Mouse (Mus musculus) lung, embryonic 14.5 days (tissue): ENCODE data around the gene Gm11937. TPM values are rescaled to one million over a fixed set of nuclear protein-coding genes. Genes with fewer than 3 reads are reported as not detected.

Experiments used
- ATAC-seq: fragments of 200-750 bp; cut with Nextera tagmentation; 2 replicates; pipeline ENCODE4 v1.8.0; 2017; ENCODE audit warnings: mild to moderate bottlenecking, moderate TSS enrichment, moderate library complexity; ENCODE audit not compliant: insufficient read depth
- DNase-seq: peaks from one replicate; pipeline ENCODE4 v3.0.0-alpha.2; 2015
- H3K27ac ChIP-seq: fragments of 300-500 bp; sonication (generic); 2 replicates; pipeline ENCODE4 v1.5.1; 2014; ENCODE audit warnings: low read depth, mild to moderate bottlenecking, moderate library complexity
- H3K27me3 ChIP-seq: fragments of 300-500 bp; sonication (generic); 2 replicates; pipeline ENCODE4 v1.6.1; 2014; ENCODE audit warnings: low read length, control low read depth; ENCODE audit not compliant: insufficient read depth
- H3K36me3 ChIP-seq: fragments of 300-500 bp; sonication (generic); 2 replicates; pipeline ENCODE4 v1.6.1; 2014; ENCODE audit warnings: control low read depth; ENCODE audit not compliant: insufficient read depth
- H3K4me1 ChIP-seq: fragments of 300-500 bp; sonication (generic); 2 replicates; pipeline ENCODE4 v1.6.1; 2014; ENCODE audit warnings: antibody characterized with exemption, control low read depth; ENCODE audit not compliant: insufficient read depth
- H3K4me2 ChIP-seq: fragments of 300-500 bp; sonication (generic); 2 replicates; pipeline ENCODE4 v1.6.1; 2014; ENCODE audit warnings: mild to moderate bottlenecking
- H3K4me3 ChIP-seq: fragments of 300-500 bp; sonication (generic); 2 replicates; pipeline ENCODE4 v1.5.1; 2014; ENCODE audit warnings: low read depth, low read length
- H3K9ac ChIP-seq: fragments of 300-500 bp; sonication (generic); 2 replicates; pipeline ENCODE4 v1.6.1; 2014
- H3K9me3 ChIP-seq: fragments of 300-500 bp; sonication (generic); 2 replicates; pipeline ENCODE4 v1.6.1; 2016; ENCODE audit warnings: low read depth, low read length, control low read depth
- CTCF ChIP-seq: IDR thresholded peaks from 2 replicates; pipeline ENCODE4 v1.5.1; 2016; ENCODE audit warnings: antibody characterized with exemption, low read depth
- WGBS: fragments of 180-500 bp; shearing (Covaris S2); extraction: QIAGEN DNeasy Blood & Tissue Kit; methylation state at CpG from one replicate; pipeline ENCODE4 v1.1.7; 2014; 5-methylcytosine and 5-hydroxymethylcytosine counted together
- polyA plus RNA-seq: library from polyadenylated mRNA; unstranded; fragments of >200 nt; fragmentation: Nextera tagmentation; extraction: Ambion mirVana; gene quantifications from 2 replicates; pipeline ENCODE4 v1.2.1, GENCODE M21; 2014

The Gm11937 gene
- polyA plus RNA-seq, 1 experiment from 2014 or later: not detected

DNA sequence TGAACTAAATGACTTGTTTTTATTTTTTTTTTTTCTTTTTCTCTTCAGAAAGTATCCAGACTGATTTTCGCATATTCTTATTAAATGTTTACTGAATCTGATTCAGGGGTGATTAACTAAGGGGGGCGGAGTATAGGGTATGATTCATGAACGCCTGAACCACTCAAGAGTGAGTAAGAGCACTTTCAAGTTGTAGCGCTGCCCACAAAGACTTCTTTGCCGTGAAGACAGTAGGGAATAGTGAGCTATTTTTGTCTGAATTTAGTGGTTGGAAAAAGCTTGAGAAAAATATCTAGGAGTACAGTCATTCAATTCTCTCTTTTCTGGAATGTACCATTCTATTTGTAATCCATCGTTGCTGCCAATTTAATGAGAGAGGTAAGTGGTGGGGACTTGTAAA is 28.4 kb downstream of the Gm11937 start:
- WGBS: 65% methylated on average over 6 of the region's 6 CpGs
- Histone ChIP-seq H3K9ac (no peak overlapping the region), H3K4me2 (no peak overlapping the region), H3K4me3 (no peak overlapping the region), H3K27ac (no peak overlapping the region), H3K27me3 (no peaks in the 10 kb centered on the region), H3K36me3 (no peaks in the 10 kb centered on the region), H3K4me1 (no peaks in the 10 kb centered on the region), H3K9me3 (no peaks in the 10 kb centered on the region)
- ATAC-seq (no peak), DNase-seq (peak; percentile 11)
- TF ChIP-seq CTCF: no peak

DNA sequence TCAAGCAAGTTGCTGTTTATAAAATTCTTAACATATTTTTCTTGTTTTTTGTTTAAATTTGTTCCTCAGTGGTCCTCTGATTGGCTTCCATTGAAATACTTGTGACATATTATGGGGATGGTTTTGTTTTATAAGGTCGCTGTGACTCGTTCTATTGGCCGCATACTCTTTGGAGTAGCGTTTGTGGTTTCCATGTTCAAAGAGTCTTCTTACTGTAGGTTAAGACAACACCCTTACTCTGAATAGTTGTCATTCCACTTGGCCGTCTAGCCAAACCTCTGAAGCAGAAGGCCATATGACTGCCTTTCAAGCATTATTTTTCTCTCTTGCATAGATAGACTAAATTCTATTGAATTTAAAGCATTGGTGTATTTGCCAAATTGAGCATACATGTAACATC is 28.9 kb downstream of the Gm11937 start:
- 83% methylated on average over 5 of the region's 5 CpGs for WGBS
- no peak overlapping the region for H3K4me3 ChIP-seq
- H3K27me3 ChIP-seq: no peaks in the 10 kb centered on the region
- no peak for DNase-seq
- ATAC-seq: no peak
- H3K9ac ChIP-seq: no peak overlapping the region
- no peak for TF ChIP-seq CTCF
- H3K36me3 ChIP-seq: no peaks in the 10 kb centered on the region
- H3K9me3 ChIP-seq: no peaks in the 10 kb centered on the region
- H3K27ac ChIP-seq: no peak overlapping the region
- no peaks in the 10 kb centered on the region for H3K4me1 ChIP-seq
- no peak overlapping the region for H3K4me2 ChIP-seq

DNA sequence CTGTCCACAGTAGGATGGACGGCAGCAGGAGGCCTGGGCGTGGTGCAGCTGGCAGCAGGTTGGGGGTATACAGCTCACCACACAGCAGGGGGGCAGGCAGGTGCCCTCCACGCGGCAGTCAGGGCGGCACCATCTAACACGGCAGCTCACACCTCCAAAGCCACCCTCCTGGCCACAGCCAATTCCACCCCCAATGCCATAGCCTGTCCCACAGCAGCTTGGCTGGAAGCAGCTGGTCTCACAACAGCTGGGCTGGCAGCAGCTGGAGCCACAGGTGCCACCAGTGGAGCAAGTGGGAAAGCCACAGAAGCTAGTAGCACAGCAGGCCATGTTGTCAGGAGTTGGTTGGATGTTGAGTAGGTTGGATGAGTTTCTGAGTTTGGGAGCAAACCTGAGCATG is 29.4 kb downstream of the Gm11937 start, which contains the start of gene Krtap1-5:
TSS of gene Krtap1-5 (minus strand) at position 381 of the 400 bp plus-strand sequence.
- H3K4me1 ChIP-seq: no peaks in the 10 kb centered on the region
- H3K27me3 ChIP-seq: no peaks in the 10 kb centered on the region
- H3K9ac ChIP-seq: no peak within 1 kb of the TSS
- H3K27ac ChIP-seq: no peak within 1 kb of the TSS
- H3K36me3 ChIP-seq: no peaks in the 10 kb centered on the region
- H3K9me3 ChIP-seq: no peaks in the 10 kb centered on the region
- 84% methylated on average over 6 of the region's 6 CpGs for WGBS
- no peak within 1 kb of the TSS for H3K4me3 ChIP-seq
- no peak for TF ChIP-seq CTCF
- ATAC-seq (no peak), DNase-seq (no peak)
- H3K4me2 ChIP-seq: no peak within 1 kb of the TSS

DNA sequence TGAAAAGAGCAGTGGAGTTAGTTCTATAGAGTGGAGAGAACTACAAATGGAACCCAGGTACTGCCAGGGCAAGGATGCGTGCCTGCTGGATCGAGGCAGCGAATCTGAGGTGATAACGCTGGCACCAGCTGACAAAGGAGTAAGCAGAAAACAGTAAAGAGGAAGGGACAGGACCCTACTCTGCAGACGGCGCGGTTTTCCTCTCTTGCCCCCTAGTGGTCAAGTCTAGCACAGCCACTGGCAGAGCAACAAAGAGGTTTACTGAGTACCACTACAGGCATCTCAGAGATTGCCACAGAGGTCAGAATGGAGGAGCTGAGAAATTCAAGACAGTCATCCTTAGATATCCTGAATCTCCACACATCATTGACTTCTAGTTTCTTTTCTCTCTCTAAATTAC is 35.9 kb downstream of the Gm11937 start:
- Histone ChIP-seq H3K4me2 (peak overlapping the region; percentile 46), H3K27me3 (no peaks in the 10 kb centered on the region), H3K27ac (no peak overlapping the region), H3K4me3 (no peak overlapping the region), H3K36me3 (no peaks in the 10 kb centered on the region), H3K4me1 (no peaks in the 10 kb centered on the region), H3K9me3 (no peaks in the 10 kb centered on the region), H3K9ac (no peak overlapping the region)
- ATAC-seq (peak; percentile 62; the same call in 1 of the 2 replicates), DNase-seq (peak; percentile 91)
- peak; percentile 93 for TF ChIP-seq CTCF
- under 1% methylated on average over 7 of the region's 7 CpGs for WGBS

DNA sequence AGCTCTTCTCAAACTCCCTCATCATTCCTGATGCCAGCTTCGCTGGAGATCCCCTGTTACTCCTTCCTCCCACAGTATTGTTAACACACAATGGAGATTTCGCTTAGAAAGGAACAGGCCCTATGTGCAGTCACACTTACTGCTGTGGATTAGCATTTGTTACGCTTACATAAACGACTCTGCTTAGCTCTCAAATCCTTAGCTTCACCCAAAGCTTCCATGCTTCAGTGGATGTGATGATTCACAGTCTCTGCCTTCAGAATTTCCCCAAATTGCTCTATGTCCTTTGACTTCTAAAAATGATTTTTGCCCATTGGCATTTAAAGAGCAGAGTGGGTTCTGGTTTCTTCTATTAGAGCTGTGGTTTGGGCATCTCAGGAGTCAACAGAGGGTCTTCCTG is 36.8 kb downstream of the Gm11937 start:
- WGBS: 50% methylated on average over 4 of the region's 4 CpGs

DNA sequence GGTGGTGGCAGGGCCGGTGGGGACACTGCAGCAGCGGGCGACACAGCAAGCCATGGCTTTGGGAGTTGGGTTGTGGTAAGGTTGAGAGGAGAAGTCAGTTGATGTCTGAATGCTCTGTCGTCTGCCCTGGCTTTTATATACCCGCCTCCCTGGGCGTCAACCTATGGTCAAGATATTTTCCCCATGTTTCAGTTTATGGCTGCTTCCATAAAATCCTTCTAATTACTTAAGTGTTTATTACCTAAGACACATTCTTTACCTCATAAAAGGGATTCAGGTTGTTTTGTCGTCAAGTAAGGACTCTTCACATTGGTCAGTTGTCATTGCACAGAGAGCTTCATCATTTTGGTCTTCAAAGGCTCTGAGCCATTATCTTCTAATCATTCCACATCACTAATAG is 43.5 kb downstream of the Gm11937 start, which contains the start of gene Krtap3-1:
TSS of gene Krtap3-1 (minus strand) at position 101 of the 400 bp plus-strand sequence.
- Histone ChIP-seq H3K27ac (no peak within 1 kb of the TSS), H3K9ac (no peak within 1 kb of the TSS), H3K36me3 (no peaks in the 10 kb centered on the region), H3K27me3 (no peaks in the 10 kb centered on the region), H3K9me3 (no peaks in the 10 kb centered on the region), H3K4me3 (no peak within 1 kb of the TSS), H3K4me1 (no peaks in the 10 kb centered on the region), H3K4me2 (no peak within 1 kb of the TSS)
- WGBS: 92% methylated on average over 7 of the region's 7 CpGs
- DNase-seq (no peak), ATAC-seq (no peak)
- no peak for TF ChIP-seq CTCF

More for the DNA sequence above, 36.8 kb downstream of the Gm11937 start:
- no peaks in the 10 kb centered on the region for H3K36me3 ChIP-seq
- H3K27ac ChIP-seq: no peak overlapping the region
- no peaks in the 10 kb centered on the region for H3K4me1 ChIP-seq
- DNase-seq: no peak
- no peak for ATAC-seq
- H3K4me3 ChIP-seq: no peak overlapping the region
- no peak overlapping the region for H3K4me2 ChIP-seq
- H3K27me3 ChIP-seq: no peaks in the 10 kb centered on the region
- no peak overlapping the region for H3K9ac ChIP-seq
- H3K9me3 ChIP-seq: no peaks in the 10 kb centered on the region
- TF ChIP-seq CTCF: no peak

DNA sequence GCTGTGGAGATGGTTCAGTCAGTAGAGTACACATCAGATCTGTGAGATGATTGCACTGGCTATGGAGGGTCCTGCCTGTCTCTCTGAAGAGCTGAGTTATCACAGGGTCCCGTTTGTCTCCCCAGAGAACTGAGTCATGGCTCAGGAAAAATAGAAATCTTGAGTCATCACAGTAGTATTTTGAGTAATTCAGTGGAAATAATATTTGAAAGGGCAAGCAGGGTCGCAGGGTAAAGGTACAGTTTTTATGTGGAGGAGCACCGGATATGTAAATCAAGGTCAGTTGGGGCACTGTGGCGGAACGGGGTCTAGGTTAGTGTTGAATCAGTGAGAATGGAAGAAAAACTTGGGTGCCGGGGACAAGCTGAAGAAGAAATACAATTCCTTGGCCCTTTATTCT is 47.4 kb downstream of the Gm11937 start:
- TF ChIP-seq CTCF: no peak
- Histone ChIP-seq H3K27ac (no peak overlapping the region), H3K4me1 (no peaks in the 10 kb centered on the region), H3K9ac (no peak overlapping the region), H3K36me3 (no peaks in the 10 kb centered on the region), H3K9me3 (no peaks in the 10 kb centered on the region), H3K4me2 (no peak overlapping the region), H3K27me3 (no peaks in the 10 kb centered on the region), H3K4me3 (no peak overlapping the region)
- WGBS: 73% methylated on average over 6 of the region's 6 CpGs
- DNase-seq (no peak), ATAC-seq (no peak)

Other genes with a start within 250 kb of the Gm11937 start
- gene Krt28, start 235.3 kb downstream of the Gm11937 start, polyA plus RNA-seq: 0.29 TPM in 1 of 2 replicates, not detected in the other
- gene Krt10, start 220.8 kb downstream of the Gm11937 start, polyA plus RNA-seq: 24.5 and 24.6 TPM in 2 replicates
- gene Krt12, start 187.9 kb downstream of the Gm11937 start, polyA plus RNA-seq: not detected in 2 replicates
- gene Krt20, start 172.0 kb downstream of the Gm11937 start, polyA plus RNA-seq: 0.28 and 0.42 TPM in 2 replicates
- 4.0 and 4.4 TPM in 2 replicates for gene Krt23, start 117.1 kb downstream of the Gm11937 start, polyA plus RNA-seq
- not detected in 2 replicates for gene Krt39, start 88.9 kb downstream of the Gm11937 start, polyA plus RNA-seq
- gene Krt40, start 67.0 kb downstream of the Gm11937 start, polyA plus RNA-seq: 0.17 TPM in 1 of 2 replicates, not detected in the other
- gene Krtap3-3, start 59.3 kb downstream of the Gm11937 start, polyA plus RNA-seq: not detected in 2 replicates
- not detected in 2 replicates for gene Krtap3-2, start 53.3 kb downstream of the Gm11937 start, polyA plus RNA-seq
- gene Gm11939, start 50.7 kb downstream of the Gm11937 start, polyA plus RNA-seq: not detected in 2 replicates
- not detected in 2 replicates for gene Krtap3-1, start 43.6 kb downstream of the Gm11937 start, polyA plus RNA-seq
- gene Krtap1-5, start 29.2 kb downstream of the Gm11937 start, polyA plus RNA-seq: not detected in 2 replicates
- not detected in 2 replicates for gene Krtap1-4, start 26.5 kb downstream of the Gm11937 start, polyA plus RNA-seq
- gene Krtap1-3, start 18.9 kb downstream of the Gm11937 start, polyA plus RNA-seq: not detected in 2 replicates
- not detected in 2 replicates for gene Krtap9-3, start 12.1 kb downstream of the Gm11937 start, polyA plus RNA-seq
- gene Gm11938, start 6.9 kb downstream of the Gm11937 start, polyA plus RNA-seq: not detected in 2 replicates
- gene Krtap2-4, start 4.7 kb upstream of the Gm11937 start, polyA plus RNA-seq: not detected in 2 replicates
- gene Gm11562, start 10.2 kb upstream of the Gm11937 start, polyA plus RNA-seq: not detected in 2 replicates
- gene Krtap4-1, start 18.0 kb upstream of the Gm11937 start, polyA plus RNA-seq: not detected in 2 replicates
- gene Krtap4-2, start 24.9 kb upstream of the Gm11937 start, polyA plus RNA-seq: not detected in 2 replicates
- gene Krtap4-7, start 33.9 kb upstream of the Gm11937 start, polyA plus RNA-seq: not detected in 2 replicates
- gene Gm11555, start 40.0 kb upstream of the Gm11937 start, polyA plus RNA-seq: not detected in 2 replicates
- gene Gm11563, start 48.8 kb upstream of the Gm11937 start, polyA plus RNA-seq: not detected in 2 replicates
- gene Krtap4-6, start 55.8 kb upstream of the Gm11937 start, polyA plus RNA-seq: not detected in 2 replicates
- gene Gm14190, start 80.6 kb upstream of the Gm11937 start, polyA plus RNA-seq: not detected in 2 replicates
- not detected in 2 replicates for gene Gm14180, start 124.1 kb upstream of the Gm11937 start, polyA plus RNA-seq
- gene Gm11595, start 162.7 kb upstream of the Gm11937 start, polyA plus RNA-seq: not detected in 2 replicates
- not detected in 2 replicates for gene Krtap4-8, start 170.5 kb upstream of the Gm11937 start, polyA plus RNA-seq
- not detected in 2 replicates for gene Krtap4-9, start 175.0 kb upstream of the Gm11937 start, polyA plus RNA-seq
- gene Gm11596, start 183.3 kb upstream of the Gm11937 start, polyA plus RNA-seq: not detected in 2 replicates
- not detected in 2 replicates for gene Gm11569, start 188.7 kb upstream of the Gm11937 start, polyA plus RNA-seq
- not detected in 2 replicates for gene Gm11554, start 194.3 kb upstream of the Gm11937 start, polyA plus RNA-seq
- not detected in 2 replicates for gene Krtap4-13, start 199.7 kb upstream of the Gm11937 start, polyA plus RNA-seq
- gene Gm11564, start 205.5 kb upstream of the Gm11937 start, polyA plus RNA-seq: not detected in 2 replicates
- gene 2300003K06Rik, start 227.9 kb upstream of the Gm11937 start, polyA plus RNA-seq: not detected in 2 replicates
- gene Krtap4-16, start 241.4 kb upstream of the Gm11937 start, polyA plus RNA-seq: not detected in 2 replicates
- not detected in 2 replicates for gene Gm11568, start 247.7 kb upstream of the Gm11937 start, polyA plus RNA-seq